Mouse (Mus musculus) testis, postnatal 14 days (tissue): ENCODE data around the gene Ric1.

Source experiments
- DNase-seq: peaks from one replicate; pipeline ENCODE4 v3.0.0; 2021; ENCODE audit warnings: low spot score

The Ric1 gene

DNA sequence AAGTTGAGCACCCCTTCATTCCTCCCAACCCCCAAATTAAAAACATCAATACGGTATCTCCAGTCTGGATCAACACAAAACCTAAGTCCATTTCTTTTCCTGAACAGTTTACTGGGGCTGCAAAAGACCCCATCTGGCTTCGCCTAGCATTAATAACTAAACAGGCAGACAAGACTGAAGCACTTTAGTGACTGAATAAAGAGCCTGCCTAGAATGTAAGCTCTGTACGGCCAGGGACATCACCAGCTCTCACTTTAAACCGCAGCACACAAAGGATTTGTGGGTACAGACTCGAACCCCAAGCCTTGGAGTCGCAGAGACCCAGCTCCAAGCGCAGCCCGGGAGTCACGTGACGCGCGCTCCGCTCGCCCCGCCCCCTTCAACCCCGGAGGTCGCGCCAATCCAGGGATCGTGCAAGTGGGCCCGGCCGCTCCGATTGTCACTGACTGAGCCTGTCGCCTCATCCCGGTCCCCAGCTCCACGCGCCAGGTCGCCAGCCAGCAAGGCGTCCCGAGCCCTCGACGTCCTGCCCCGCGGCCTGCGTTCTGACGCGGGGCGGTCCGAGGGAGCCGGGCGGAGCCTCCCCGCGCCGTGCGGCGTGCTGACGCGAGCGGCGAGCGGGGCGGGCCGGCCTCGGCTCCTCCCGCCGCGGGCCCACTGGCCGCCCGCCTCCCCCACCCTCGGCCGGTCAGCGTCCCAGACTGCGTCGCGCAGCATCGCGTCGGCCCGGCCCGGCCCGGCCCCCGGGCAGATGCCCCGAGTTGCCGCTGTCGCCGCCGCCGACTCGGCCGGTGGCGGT lies at the start of gene Ric1:
Gene Ric1, plus strand, starts transcription at position 646 of the 799 bp plus-strand sequence.
- peak; percentile 88 for DNase-seq

DNA sequence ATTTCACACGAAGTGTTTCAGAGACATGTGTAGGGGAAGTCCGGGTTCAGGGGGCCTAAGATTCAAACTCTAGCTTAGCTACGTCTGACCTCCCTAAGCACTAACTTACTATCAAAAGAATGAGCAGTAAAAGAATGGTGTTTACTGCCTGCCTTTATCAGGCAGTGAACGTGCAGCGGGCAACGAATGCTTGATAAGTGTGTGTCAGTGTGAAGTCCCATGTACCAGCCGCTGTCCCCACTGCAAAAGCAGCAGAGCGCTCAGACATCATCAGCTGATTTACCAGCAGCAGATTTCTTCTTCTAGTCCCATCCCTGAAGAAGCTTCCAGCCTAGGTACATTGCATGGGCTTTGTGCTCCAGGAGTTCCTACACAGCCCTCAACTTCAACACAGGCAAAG lies 49.7 kb upstream of the Ric1 start:
- DNase-seq, result no peak

DNA sequence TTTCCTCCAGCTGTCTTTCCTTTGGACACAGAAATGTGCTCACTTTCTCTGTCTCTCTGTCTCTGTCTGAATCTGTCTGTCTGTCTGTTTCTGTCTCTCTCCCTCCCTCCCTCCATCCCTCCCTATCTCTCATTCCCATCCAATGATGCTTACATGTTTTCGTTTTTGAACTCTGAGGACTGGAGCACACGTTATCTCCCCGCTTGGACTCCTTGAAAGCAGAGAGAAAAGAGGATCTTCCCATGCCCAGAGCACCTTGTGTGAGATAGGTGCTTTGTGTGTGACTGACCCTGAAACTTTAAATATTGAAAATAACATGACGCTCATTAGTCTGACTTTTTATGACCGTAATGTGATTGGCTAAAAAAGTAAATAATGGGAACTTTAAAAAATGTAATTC lies 49.1 kb upstream of the Ric1 start:
- no peak for DNase-seq

DNA sequence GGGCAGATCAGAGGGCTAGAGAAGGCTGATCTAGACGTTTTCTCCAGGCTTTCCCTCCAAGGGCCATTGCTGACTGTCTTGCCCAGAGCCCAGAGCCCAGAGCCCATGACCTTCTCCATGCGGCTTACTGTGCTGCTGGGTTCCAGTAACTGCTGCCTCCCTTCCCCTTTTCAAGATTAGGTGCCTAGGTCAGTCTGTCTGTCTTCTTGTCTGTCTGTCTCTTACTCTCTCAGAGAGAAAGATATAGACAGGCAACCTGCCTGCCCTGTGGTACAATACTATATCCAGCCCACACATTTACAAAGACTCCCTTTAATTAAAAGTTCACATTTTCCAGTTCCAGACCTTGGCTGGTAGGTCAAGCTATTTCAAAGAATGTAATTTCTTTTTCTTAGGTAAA lies 47.3 kb upstream of the Ric1 start:
- DNase-seq, result no peak

DNA sequence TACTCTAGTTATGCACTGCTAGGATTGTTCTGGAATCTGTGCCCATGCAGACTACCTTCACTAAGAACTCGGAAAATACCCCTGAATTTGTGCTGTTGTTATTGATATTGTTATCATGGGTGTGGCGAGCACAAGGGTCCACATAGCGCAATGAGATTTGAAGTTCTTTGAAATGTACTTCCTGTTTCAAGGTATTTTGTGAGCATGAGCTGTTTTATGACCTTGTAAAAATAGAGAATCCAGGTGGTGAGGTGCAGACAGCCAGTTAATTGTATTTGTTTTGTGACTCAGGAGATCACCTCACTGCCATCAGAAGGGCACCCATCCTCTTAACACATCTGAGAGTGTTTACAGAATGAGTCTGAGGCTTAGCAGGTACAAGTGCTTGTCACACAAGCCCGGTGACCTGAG lies 46.9 kb upstream of the Ric1 start:
- DNase-seq, result no peak

DNA sequence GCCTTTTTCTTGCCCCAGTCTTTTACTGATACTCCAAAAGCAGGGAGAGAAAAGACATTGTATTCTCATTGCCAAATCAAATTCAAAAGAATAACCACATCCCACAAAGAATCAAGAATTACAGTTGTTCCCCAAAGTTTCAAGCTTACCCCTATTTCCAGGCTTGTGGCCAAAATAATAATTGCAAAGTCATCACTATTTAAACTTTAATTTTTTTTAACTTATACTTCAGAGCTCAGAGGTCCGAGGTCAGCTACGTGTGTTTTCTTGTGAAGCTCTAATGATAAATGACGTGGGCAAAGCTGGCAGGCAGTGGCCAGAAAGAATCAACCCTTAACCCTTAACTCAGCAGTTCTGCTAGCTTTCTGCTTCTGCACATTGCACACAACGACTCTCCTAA lies 43.5 kb upstream of the Ric1 start:
- DNase-seq, result no peak

DNA sequence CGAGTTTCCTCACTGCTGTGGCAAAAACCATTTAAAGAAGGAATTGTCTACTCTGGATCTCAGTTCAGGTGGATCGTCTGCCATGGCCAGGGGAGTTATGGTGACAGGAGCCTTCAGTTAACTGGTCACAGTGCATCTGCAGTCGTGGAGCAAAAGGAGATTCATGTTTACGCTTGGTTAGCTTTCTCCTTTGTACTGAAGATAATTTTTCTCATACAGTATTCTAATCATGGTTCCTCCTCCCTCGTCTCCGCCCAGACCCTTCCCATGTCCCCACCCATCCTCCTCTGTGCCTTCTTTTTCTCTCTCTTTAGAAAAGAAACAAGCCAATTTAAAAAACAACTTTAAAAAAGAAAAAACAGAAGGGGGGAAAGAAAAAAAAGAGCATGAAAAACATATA lies 40.5 kb upstream of the Ric1 start:
- no peak for DNase-seq

DNA sequence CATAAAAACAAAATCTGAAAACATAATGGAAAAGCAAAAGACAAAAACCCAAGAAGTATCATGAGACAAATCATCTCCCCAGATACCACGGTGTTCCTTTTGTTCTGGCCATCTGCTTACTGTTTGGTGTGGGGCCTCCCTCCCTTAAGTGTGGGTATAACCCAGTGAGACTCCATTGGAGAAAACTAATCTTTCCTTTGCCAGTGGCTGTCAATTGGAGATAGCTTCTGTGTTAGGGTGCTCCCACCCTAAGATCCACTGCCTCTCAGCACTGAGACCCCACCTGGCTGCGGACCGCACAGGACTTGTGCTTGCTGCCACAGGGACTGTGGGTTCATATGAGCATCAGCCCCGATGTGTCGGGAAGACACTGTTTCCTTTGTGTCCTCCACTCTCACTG lies 39.9 kb upstream of the Ric1 start:
- DNase-seq, result no peak

DNA sequence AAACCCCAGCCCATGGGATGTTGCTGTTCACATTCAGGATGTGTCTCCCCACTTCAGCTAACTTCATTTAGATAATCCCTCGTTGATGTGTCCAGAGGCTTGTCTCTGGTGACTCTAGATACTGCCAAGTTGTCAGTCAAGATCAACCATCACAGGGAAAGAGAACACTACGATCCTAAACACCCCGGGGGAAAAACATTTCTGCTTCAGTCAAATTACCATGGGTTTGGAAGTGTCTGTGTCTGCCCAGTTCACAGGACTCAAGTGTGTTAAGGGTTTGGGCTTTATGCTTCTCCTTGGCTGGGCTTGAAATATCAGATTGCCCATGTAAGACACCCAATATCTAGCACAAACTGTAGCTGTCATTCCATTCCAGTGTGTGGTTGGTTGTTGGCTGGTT lies 39.4 kb upstream of the Ric1 start:
- no peak for DNase-seq

DNA sequence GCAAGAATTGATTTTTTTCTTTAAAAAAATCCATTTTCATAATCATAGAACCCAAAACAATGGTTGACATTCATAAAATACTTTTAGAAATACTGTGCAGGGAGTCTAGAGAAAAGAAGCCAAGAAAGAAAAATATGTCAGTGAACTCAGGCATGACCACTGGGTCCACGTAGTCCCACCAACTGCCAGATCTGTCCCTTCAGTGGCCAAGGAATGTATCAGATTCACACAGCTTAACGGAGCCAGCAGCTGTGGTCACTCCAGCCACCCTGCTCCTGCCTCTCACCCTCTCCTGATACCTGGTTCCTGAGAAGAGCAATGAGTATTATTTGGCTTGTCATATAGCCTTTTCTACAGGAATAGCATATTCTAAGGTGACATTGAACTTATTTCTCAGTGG lies 38.7 kb upstream of the Ric1 start:
- DNase-seq, result no peak

DNA sequence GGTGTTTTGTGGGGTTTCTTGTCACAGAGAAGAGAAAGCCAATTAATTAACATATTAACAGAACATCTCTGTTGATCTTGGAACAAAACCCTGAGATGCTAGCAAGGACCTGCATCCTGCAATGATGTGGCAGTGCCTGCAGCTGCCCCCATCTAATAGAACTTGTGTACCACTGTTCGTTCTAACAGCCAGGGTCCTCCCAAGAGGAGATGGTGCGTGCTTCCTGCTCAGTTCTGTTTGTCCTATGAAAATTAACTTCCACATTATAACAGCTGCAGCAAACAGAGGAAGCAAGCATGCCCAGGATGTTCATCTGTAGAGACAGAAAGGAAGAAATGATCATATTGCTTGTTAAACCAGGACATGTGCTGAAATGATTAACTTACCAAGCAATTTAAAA lies 37.5 kb upstream of the Ric1 start:
- DNase-seq, result no peak

DNA sequence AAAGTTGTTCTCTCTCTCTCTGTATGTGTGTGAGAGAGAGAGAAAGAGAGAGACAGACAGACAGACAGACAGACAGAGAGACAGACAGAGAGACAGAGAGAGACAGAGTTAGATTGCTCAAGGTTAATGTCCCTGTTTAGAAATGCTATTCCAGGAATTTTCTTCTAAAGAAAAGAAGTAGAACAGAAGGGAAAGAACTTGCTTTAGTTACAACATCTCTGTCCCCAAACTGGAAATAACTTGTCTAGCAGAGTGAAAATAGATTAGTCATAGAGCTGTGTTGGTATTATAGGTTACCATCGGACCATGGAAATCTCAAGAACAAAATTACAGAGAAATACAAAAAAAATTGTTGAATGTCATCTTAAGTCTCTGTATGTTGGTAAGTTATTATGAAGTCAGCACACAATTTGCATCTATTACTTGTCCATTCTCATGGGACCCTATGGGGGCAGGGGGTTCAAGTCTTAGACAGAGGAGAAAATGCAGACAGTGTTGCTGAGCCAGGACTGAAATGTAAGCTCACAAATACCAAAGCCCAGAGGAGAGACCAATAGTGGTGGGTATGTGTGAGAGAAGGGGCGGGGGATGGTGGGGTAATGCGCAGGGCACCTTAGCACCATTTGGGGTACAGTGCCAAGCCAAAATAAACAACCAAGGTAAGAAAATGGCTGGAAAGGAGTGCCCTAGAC lies 36.7 kb upstream of the Ric1 start:
- DNase-seq, result no peak

DNA sequence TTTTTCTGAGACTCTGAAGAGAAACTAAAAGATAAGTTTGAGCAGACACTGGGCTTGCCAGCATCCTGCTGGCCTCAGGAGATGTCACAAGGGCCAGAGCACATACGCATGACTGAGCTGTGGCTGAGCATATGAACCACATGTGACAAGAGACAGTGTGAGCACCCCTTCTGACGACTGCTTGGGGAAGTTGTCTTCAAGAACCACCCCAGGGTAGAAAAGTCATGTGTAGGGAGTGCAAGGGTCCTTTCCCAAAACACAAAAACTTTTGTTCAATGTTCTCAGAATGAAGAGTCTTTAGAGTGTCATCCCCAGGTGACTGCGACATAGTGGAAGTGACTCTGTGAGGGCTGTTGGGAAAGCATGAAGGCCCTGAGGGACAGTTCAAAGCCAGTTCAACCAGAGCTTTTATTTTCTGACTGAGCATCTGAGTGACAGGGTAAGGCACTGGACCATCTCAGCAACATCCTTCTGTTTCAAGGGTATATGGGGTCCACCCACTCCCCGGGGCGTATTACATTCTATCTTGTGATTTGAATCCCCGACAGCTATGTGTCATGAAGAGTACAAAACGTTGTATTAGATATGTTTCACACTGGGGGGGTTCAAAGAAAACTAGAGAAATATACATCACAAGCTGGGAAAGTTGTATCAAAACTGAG lies 35.4 kb upstream of the Ric1 start:
- DNase-seq, result no peak

DNA sequence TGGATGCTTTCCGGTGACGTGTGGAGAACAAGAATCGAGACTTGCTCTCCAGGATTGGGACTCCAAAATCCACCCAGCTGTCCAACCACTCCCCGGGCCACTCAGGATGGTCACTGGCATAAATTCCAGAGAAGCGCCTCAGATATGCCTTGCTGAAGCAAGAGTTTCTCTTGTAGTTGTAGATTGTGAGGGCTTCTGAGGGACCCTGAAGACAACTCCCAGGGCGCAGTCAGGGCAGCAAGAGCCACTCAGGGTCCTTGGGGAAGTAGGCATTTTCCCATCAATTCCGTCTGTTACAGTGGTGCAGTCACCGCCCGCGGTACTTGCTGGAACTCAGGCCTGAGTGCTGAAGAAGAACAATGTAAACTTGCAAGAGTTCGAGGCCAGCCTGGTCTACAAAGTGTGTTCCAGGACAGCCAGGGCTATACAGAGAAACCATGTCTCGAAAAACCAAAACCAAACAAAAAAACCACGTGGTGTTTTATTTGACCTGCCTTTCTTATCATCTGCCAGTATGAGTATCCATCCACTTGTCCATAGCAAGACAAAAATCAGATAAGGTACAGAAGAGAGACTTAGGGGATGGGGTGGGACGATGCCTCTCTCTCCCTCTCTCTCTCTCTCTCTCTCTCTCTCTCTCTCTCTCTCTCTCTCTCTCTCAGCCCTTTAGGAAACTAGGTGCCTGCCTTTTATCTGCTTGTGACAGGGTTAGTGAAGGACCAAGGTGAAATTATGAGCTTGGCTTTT lies 34.6 kb upstream of the Ric1 start:
- no peak for DNase-seq

DNA sequence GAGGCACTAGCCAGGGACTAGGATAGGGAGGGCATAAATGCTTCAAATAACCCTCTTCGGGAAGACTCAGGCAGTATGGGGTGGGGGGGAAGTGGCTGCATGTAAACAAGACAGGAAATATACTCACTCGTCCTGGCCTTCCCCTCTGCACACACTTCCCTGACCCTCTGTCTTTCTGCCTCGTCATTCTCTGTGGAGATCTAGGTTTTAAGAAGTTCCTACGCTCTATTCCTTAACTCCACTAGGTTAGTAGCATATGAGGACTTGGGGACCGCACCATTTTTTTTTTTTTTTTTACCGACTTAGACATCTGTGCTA lies 34.0 kb upstream of the Ric1 start:
- no peak for DNase-seq

DNA sequence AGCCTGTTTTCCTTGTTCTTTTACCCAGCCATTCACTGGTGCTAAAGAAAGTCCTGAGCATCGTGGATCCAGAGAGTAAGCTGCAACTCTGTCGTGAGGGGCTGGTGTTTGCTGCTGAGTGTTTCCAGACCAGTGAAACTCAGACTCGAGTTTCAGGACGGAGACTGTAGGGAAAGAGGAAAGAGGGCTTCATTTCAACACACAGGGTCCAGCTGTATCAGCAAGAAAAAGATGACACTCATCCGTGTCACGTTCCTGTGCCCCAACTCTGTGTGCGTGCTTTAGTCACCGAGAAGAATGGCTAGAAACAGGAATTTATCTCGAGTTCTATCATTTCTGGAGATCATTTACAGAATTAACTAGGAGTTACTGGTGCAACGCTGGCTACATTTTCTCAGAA lies 33.7 kb upstream of the Ric1 start:
- DNase-seq, result no peak

DNA sequence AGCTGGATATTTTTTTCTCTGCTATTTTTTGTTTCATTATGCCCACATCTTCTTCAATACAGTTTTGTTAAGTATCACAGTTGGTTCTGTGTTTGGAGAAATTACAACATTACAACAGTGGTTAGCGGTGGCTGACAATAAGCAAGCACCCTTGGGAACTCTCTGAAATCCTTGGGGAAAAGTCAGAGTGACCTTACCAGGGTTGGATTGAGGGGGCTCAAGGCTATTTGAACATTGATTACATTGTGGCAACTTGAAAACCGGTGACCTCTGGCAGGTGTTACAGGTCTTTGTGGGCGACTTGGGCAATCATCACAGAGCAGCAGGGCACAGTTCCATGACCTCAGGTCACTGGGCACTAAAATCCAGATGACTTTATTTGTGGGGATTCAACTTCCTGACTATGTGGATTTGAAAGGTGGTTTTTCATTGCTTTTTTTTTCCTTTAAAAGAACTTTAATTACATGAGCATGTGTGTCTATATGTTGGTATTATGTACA lies 32.2 kb upstream of the Ric1 start:
- DNase-seq, result no peak

DNA sequence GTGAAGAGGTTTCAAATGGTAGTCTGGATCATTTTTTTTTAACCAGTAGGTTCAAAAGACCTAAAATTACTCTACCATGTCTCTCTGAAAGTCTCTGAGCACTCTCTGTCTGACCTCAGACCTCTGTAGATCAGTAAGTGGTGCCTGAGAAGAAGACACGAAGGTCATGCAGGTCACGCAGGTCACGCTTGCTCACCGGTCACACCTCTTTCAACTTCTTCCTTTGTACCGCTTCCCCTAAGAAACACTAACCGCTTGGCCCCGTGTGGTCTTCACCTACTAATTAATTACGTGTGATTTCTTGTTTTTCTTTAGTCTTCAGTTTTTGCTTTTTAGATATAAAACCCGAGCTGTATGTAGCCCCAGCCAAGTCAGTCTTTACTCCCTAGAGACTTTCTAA lies 30.6 kb upstream of the Ric1 start:
- DNase-seq, result no peak

DNA sequence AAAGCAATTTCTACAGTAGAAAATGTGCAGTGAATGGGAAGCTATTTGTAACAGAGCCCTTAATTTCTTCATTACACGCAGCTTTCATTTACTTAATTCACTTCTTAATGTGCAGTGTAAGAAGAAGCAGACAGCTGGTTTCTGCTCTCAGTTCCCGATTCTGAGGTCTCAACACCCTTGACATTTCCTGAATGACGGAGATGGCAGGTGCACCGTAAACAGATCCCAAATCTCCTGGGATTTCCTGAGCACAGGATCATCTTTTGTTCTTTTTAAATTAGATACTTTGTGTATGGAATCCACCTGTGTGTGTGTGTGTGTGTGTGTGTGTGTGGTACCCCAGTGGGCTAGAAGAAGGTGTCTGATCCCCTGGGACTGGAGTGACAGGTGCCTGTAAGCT lies 27.6 kb upstream of the Ric1 start:
- no peak for DNase-seq

DNA sequence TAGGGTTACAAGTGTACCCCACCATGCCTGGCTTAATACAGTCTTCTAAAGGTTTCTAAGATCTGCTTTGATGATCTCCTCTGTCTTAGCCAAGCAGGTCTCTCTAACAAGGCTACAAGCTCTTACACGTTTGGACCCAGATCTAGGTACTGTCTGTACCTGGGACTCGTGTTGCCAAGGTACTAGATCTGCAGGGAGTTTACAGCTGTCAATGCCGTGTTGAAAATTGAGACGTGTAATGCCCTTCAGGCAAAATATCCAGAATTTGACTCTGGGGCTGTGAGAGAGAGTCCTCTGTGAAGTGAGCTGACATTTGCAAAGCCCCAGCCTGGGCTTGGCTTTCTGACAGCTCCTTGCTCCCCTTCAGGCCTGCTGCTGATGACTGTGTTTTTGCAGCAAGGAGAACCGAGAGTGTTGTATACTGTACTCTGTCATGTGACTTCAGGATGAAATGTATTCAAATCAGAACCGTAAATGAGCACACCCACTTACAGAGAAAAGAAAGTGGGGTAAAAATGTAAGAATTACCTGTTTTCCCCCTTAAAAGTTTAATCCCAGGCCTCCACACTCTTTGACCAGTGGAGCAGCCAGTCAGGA lies 26.0 kb upstream of the Ric1 start:
- DNase-seq, result no peak

DNA sequence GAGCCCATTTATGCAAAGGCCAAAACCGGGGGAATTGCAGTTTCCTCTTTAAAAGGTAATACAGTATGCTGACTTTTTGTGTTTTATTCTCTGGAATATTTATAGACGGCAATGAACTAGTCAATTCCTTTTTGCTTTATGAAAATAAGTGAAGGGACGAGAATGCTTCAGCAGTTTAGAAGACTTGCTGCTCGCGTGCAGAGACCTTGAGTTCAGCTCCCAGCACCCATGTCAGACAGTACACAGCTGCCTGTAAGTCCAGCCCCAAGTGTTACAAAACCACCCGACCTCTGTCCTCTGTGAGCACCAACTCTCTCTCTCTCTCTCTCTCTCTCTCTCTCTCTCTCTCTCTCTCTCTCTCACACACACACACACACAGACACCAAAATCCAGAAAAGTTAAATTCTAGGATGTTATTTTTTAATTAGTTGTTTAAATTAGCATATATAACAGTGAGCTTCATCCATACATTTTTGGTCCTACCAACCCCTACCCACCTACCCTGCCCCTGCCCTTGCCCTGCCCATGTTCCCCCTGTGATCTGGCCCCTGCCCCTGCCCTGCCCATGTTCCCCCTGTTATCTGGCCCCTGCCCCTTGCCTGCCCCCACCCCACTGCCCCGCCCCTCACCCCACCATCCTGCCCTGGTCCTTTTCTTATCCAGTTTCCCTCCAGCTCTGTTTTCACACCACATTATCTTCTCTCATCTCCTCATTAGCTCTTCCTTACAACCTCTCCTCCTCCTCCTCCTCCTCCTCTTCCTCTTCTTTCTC lies 25.1 kb upstream of the Ric1 start:
- no peak for DNase-seq
